Mouse (Mus musculus): ENCODE measurements at regions not wholly inside any gene's neighbourhood (a gene's known extent, or its start where the extent isn't known, plus 50 kb on each side); places are given as distances from the start of the nearest gene placed in this dataset.

- no peak for DNase-seq
Observed at GRCm38 (mm10) chr1:67359824-67360223, 237.0 kb downstream of the Cps1 start.

- DNase-seq: no peak
Observed at GRCm38 (mm10) chr1:67366038-67366437, 243.2 kb downstream of the Cps1 start.

DNA sequence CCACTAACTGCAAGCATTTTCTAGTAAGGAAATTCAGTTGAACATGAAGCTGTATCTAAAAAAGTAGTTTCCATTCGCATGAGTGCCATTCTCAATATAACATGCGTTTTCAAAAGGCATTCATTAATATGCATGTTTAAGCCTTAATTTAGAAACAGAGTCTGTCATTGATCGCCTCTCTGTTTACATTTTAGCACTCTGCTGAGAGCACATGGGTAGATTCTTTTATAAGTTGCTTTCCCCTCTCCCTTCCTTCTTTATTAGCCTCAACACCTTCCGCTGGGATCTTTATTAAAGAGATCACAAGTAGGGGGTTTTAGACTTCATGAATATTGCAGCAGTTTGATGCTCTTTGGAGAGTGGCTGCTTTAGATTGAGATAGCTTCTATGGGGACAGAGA lies 243.7 kb downstream of the Cps1 start:
- no peak for DNase-seq

- no peak for DNase-seq
Observed at GRCm38 (mm10) chr1:67382366-67382765, 259.5 kb downstream of the Cps1 start.

- no peak for DNase-seq
Observed at GRCm38 (mm10) chr1:67385377-67385776, 262.6 kb downstream of the Cps1 start.

DNA sequence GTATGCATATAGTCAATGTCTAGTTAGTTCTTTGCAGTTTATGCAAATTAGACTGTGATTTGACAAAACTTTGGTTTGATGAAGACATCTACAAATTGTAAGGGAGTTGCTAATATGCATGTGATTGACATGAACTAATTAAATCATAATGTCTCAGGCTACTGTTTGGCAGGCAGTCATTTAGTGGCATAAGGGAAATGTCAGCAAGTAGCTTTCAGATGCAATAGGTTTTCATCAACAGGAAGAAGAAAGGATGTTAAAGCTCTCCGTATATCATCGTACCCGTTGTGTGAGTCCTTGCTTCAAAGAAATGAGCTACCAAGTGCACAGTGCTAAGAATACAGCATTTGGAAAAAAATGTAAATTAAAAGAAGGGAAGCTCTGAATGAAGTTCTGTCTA lies 264.1 kb downstream of the Cps1 start:
- no peak for DNase-seq

DNA sequence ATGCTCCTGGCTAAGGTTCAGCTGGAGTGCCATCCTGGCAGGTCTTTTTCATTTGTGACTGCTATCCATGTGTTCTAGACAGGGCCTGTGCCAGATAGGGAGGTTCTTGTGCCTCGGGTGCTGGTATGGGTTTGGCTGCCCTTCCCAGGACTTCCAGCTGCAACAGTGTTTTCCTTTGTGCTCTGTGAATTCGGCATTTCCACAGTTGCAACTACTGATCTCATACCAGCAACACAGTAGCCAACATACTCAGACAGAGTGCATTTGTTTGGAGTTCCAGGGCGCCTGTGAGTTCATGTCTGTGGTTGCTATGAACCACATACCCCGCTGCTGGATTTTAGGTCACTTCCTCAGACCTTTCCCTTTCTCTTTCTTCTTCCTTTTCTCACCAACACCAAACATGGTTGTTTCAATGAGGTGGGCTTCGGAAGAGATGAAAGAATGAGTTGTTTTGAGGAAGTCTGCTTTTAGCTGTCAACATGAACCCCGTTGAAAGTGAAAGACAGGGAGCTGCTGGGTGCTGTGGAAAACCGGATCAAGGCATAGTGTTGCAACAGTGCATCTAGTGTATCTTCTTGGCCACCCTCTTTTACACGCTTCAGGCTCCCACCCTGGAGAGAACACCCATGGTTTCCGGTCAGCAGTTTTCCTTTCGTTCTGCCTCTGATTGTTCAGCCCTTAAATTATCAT lies 275.1 kb downstream of the Cps1 start:
- DNase-seq: peak; percentile 88

- no peak for DNase-seq
Observed at GRCm38 (mm10) chr1:67409531-67409930, 286.7 kb downstream of the Cps1 start.

DNA sequence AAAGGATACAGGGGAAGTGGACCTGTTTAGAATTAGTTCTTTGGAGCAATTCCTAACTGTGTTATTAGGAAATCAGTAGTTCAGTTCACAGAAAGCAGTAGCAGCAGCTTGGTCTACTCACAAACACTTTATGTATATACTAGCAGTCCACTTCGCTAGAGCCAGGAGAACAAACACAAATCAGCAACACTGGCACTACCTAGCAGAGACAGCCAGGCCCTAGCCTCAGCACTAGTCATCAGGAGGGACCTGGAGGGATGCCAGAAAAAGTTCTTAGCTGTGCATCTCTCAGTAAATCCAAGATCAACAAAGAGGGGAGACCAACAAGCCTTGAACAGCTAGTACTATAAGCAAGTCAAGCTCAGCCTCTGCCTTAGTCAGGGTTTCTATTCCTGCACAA lies 294.4 kb downstream of the Cps1 start:
- DNase-seq: no peak

- DNase-seq: no peak
Observed at GRCm38 (mm10) chr1:67428398-67428797, 305.6 kb downstream of the Cps1 start.

- DNase-seq: no peak
Observed at GRCm38 (mm10) chr1:67450831-67451230, 328.0 kb downstream of the Cps1 start.

DNA sequence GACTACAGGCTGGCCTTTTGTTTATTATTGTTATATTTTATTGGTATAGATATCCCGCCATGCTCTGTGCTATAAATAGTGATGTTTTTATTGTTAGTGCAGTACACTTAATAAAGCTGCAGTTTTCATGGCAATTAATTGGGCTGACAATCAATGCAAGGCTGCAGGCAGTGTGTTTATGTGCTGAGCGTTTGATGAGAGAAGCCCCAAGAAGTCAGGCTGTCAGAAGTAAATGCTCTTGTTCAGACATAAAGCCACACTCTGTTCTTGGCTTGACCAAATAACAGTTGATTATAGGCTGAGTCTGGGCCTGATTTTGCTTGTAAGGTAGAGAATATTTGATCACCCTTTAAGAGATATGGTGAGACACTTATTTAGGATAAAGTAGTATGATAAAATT lies 341.4 kb downstream of the Cps1 start:
- DNase-seq: no peak

DNA sequence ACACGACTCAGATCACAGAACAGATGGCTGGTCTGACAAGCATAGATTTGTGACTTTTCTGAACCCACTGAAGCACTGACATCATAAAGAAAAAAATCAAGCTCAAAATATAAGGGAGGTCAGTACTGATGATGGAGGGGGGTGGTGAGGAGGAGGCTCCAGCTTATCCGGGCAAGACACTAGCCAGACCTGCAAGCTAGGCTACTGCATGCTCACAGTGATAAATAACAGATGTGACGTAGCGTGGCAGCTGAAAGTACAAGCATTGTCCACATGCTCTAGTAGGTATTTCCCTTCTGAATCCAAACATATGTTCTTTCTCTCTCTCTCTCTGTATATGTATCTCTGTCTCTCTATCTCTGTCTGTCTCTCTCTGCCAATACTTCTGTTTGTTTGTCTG lies 342.7 kb downstream of the Cps1 start:
- DNase-seq: peak; percentile 66

DNA sequence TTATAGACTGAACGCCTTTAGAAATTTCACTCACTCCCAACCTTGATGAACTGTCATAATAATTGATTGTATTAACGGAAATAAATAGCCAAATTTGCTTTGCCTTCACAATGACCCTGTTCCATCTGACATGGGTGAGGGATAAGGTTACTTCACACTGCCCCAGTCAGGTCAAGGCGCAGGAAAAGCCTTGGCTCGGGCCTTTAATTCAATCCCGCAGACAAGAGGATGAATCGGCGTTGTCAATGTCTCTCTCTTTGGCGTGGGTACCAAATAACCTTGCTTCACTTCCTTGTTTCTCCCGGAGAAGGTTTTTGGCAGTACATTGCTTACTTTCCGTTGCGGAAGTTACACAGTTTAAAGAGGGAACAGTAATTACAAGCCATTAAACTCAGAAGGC lies 354.2 kb downstream of the Cps1 start:
- no peak for DNase-seq

- DNase-seq: no peak
Observed at GRCm38 (mm10) chr1:67477966-67478365, 355.1 kb downstream of the Cps1 start.

DNA sequence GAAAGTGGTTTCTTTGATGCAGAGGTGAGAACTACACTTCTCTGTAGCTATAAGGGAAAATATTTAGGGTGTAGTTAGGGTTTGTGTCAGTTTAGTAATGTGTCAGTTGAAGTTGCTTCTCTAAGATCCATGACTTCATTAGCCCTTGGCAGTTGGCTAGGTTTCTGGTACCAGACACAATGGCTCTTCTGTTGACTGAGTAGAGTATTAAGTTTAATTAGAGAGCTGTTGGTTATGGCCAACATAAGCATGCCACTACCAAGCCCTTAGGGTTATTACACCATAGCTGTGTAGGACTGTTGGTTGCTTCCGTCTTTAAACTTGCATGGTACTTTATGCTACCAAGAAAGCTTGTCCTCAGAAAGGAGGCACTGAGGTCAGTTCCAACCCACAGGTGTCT lies 359.1 kb downstream of the Cps1 start:
- no peak for DNase-seq

- DNase-seq: no peak
Observed at GRCm38 (mm10) chr1:67504140-67504539, 381.3 kb downstream of the Cps1 start.

- no peak for DNase-seq
Observed at GRCm38 (mm10) chr1:67505746-67506145, 382.9 kb downstream of the Cps1 start.

- no peak for DNase-seq
Observed at GRCm38 (mm10) chr1:67518295-67518694, 395.5 kb downstream of the Cps1 start.

GRCm38 (mm10) chr1:67558728-67559127 lies 435.9 kb downstream of the Cps1 start:
- DNase-seq: no peak

DNA sequence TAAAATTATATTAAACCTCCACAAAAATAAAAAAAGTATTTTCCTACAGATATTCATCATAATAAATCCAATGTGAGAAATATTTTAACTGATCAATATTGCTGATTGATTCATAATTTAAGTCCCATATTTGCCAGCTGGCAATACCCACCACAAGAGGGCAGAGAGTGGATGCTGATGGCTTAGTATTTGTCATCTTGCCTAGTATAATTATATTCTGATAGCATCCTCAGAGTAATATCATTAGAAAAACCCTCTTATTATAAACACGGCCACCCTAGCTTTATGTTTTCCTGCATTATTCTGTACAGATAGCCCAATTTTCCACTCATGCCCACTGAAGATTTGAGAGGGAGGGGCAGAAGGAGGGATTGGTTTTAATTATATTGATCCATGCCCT lies 436.4 kb downstream of the Cps1 start:
- DNase-seq: no peak

GRCm38 (mm10) chr1:67571616-67572015 lies 448.8 kb downstream of the Cps1 start:
- DNase-seq: no peak

DNA sequence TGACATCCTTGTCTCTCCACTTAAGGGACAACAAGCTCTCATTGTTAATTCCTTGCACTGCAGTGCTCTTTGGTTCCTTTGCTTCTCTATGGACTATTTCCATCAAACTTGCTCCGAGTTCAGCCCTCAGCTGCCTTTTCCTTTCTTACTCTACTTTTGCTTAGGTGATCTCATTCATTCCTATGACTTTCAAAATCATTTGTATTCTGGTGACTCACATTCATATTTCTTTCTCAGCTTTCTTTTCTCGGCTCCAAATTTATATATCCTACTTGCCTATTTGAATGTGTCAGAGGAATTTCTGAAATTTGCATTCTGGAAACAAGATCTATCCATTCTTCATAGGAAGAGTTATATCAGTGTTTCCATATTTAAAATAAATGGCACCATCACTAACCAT lies 456.9 kb downstream of the Cps1 start:
- no peak for DNase-seq

Data from heart, adult 11 months (tissue).